Mouse (Mus musculus): ENCODE measurements at regions not wholly inside any gene's neighbourhood (a gene's known extent, or its start where the extent isn't known, plus 50 kb on each side); places are given as distances from the start of the nearest gene placed in this dataset.

DNA sequence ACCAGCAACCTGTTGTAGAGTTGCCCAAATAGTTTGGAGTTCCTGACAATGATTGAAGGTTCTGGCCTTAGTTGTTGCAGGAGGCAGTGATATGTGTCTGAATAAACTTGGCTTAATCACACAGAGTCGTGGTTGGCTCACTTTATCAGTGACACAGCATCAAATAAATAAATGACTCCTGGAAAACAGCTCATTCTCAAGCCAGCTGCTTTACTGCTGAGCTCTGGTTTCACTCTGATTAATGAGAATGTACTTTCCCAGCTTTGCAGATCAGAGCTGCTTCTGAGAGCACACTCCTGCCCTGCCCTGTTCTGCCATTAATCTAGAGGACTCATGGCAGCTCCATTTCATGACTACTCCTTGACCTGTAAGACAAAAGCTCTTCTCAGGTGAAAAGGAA is 171.3 kb upstream of the Gm11096 start:
- TF ChIP-seq CTCF (IDR thresholded peaks at IDR 0.05; ENCODE audit: low read depth, low read length) (no peak), POLR2A (IDR thresholded peaks at IDR 0.05; ENCODE audit: extremely low read depth, insufficient read depth, low read length) (no peak)
